44 mouse cellular contexts compared by ENCODE assay signal in genomic region chr10:95666791-95667190, GRCm38 (mm10). TPM values are rescaled to one million over a fixed set of nuclear protein-coding genes. Genes with fewer than 3 reads are reported as not detected.
"Had no signal": no experiment of that assay in that cellular context is flagged by ENCODE, and none has a peak within 500 bp of the region (broad histone marks: within the 10 kb centered on the region; RNA-seq: fewer than 3 reads in every experiment).

No protein-coding gene starts in this region.

- H3K36me3 ChIP-seq: limb, embryonic 10.5 days; limb, embryonic 12.5 days; limb, embryonic 13.5 days; limb, embryonic 15.5 days; liver, embryonic 12.5 days; liver, embryonic 13.5 days; liver, embryonic 15.5 days; lung, embryonic 15.5 days; midbrain, embryonic 10.5 days; midbrain, embryonic 12.5 days; midbrain, embryonic 13.5 days; midbrain, embryonic 15.5 days; neural tube, embryonic 12.5 days; neural tube, embryonic 13.5 days had no signal

- H3K9ac ChIP-seq: limb, embryonic 12.5 days; limb, embryonic 13.5 days; limb, embryonic 15.5 days; liver, embryonic 12.5 days; liver, embryonic 13.5 days; liver, embryonic 14.5 days; liver, embryonic 15.5 days; liver, postnatal 0 days; lung, embryonic 14.5 days; lung, embryonic 15.5 days; midbrain, embryonic 12.5 days; midbrain, embryonic 13.5 days; midbrain, embryonic 15.5 days; neural tube, embryonic 12.5 days; neural tube, embryonic 13.5 days had no signal

- H3K27me3 ChIP-seq: limb, embryonic 12.5 days; limb, embryonic 13.5 days; limb, embryonic 15.5 days; liver, embryonic 12.5 days; liver, embryonic 13.5 days; liver, embryonic 15.5 days; lung, embryonic 15.5 days; midbrain, embryonic 12.5 days; midbrain, embryonic 13.5 days; midbrain, embryonic 15.5 days; neural tube, embryonic 12.5 days; neural tube, embryonic 13.5 days had no signal

- H3K4me3 ChIP-seq: limb, embryonic 10.5 days; limb, embryonic 12.5 days; limb, embryonic 13.5 days; limb, embryonic 15.5 days; liver, embryonic 12.5 days; liver, embryonic 13.5 days; liver, embryonic 15.5 days; lung, embryonic 15.5 days; megakaryocyte, embryonic 14.5 days; midbrain, embryonic 10.5 days; midbrain, embryonic 12.5 days; midbrain, embryonic 13.5 days; midbrain, embryonic 15.5 days; myocyte; neural tube, embryonic 12.5 days; neural tube, embryonic 13.5 days had no signal

- H3K27ac ChIP-seq: limb, embryonic 10.5 days; limb, embryonic 12.5 days; limb, embryonic 13.5 days; limb, embryonic 15.5 days; liver, embryonic 12.5 days; liver, embryonic 13.5 days; liver, embryonic 14.5 days; liver, embryonic 15.5 days; lung, embryonic 15.5 days; macrophage; midbrain, embryonic 10.5 days; midbrain, embryonic 12.5 days; midbrain, embryonic 13.5 days; midbrain, embryonic 15.5 days; neural tube, embryonic 12.5 days; neural tube, embryonic 13.5 days had no signal

- H3K9me3 ChIP-seq: limb, embryonic 10.5 days; limb, embryonic 12.5 days; limb, embryonic 13.5 days; limb, embryonic 15.5 days; liver, embryonic 12.5 days; liver, embryonic 13.5 days; liver, embryonic 15.5 days; lung, embryonic 15.5 days; megakaryocyte, embryonic 14.5 days; midbrain, embryonic 10.5 days; midbrain, embryonic 12.5 days; midbrain, embryonic 13.5 days; midbrain, embryonic 15.5 days; neural tube, embryonic 12.5 days; neural tube, embryonic 13.5 days had no signal

- ATAC-seq: liver, embryonic 12.5 days; liver, postnatal 0 days; lung, postnatal 0 days; midbrain, embryonic 13.5 days; midbrain, embryonic 15.5 days had no signal

- DNase-seq: left cerebral cortex, postnatal 4 days; liver; liver, embryonic 13.5 days; liver, postnatal 0 days; lung, adult 18-20 months; lung, adult 2 months; lung, embryonic 14.5 days; lung, postnatal 10 days; lung, postnatal 14 days; lung, postnatal 36 days; lung, postnatal 4 days; midbrain, embryonic 14.5 days had no signal

- H3K4me1 ChIP-seq: limb, embryonic 12.5 days; limb, embryonic 13.5 days; lung, embryonic 15.5 days; midbrain, embryonic 12.5 days; midbrain, embryonic 13.5 days; midbrain, embryonic 15.5 days; neural tube, embryonic 12.5 days; neural tube, embryonic 13.5 days had no signal

- H3K4me2 ChIP-seq: limb, embryonic 12.5 days; limb, embryonic 13.5 days; limb, embryonic 15.5 days; liver, embryonic 11.5 days; liver, embryonic 12.5 days; liver, embryonic 13.5 days; liver, embryonic 15.5 days; lung, embryonic 14.5 days; lung, embryonic 15.5 days; midbrain, embryonic 12.5 days; midbrain, embryonic 13.5 days; midbrain, embryonic 15.5 days; neural tube, embryonic 12.5 days; neural tube, embryonic 13.5 days had no signal

RNA-seq across cellular contexts. Expression of gene Anapc15-ps, which starts 6.5 kb away (rescaled TPM):
- total RNA-seq: left cerebral cortex, postnatal 10 days; left cerebral cortex, postnatal 14 days; left cerebral cortex, postnatal 25 days; left cerebral cortex, postnatal 36 days; left cerebral cortex, postnatal 4 days; liver, adult 2 months; megakaryocyte, adult 5-6 weeks; midbrain, postnatal 0 days; monocyte, adult 5-6 weeks had no signal
- polyA plus RNA-seq: limb, embryonic 10.5 days; limb, embryonic 11.5 days; limb, embryonic 12.5 days; limb, embryonic 14.5 days; limb, embryonic 15.5 days; liver, adult 2 months; liver, embryonic 11.5 days; liver, embryonic 12.5 days; liver, embryonic 13.5 days; liver, embryonic 14.5 days; liver, embryonic 15.5 days; liver, embryonic 16.5 days; liver, postnatal 0 days; lung, adult 2 months; lung, embryonic 14.5 days; lung, embryonic 16.5 days; lung, postnatal 0 days; midbrain, embryonic 10.5 days; midbrain, embryonic 12.5 days; midbrain, embryonic 13.5 days; midbrain, embryonic 14.5 days; midbrain, embryonic 15.5 days; midbrain, postnatal 0 days; neural tube, embryonic 11.5 days; neural tube, embryonic 12.5 days; neural tube, embryonic 13.5 days had no signal
